Mouse (Mus musculus) erythroid progenitor cell, adult 5-6 weeks (primary cell): Measurements from ENCODE around the gene Mapk8ip2. TPM values are rescaled to one million over a fixed set of nuclear protein-coding genes. Genes with fewer than 3 reads are reported as not detected.

ENCODE experiments used
- ATAC-seq: replicated peaks from 2 replicates; pipeline ENCODE4 v1.8.0; 2016; ENCODE audit warnings: moderate number of reproducible peaks, mild to moderate bottlenecking, moderate TSS enrichment, inconsistent platforms; ENCODE audit not compliant: poor library complexity, low FRiP score, severe bottlenecking
- total RNA-seq, 2 experiments: library from RNA; stranded (forward) in 1 of 2; stranded (reverse) in 1 of 2; fragments of 150-400 nt in 1 of 2; fragments of 186-747, 209-891 nt in 1 of 2; gene quantifications; 2 replicates each; pipeline versions ENCODE4 v1.2.3 to v1.2.4; 2015 to 2017; ENCODE audit warnings: low replicate concordance in 2 of 2

Gene Mapk8ip2
- total RNA-seq, 2 experiments from 2014 or later: not detected

DNA sequence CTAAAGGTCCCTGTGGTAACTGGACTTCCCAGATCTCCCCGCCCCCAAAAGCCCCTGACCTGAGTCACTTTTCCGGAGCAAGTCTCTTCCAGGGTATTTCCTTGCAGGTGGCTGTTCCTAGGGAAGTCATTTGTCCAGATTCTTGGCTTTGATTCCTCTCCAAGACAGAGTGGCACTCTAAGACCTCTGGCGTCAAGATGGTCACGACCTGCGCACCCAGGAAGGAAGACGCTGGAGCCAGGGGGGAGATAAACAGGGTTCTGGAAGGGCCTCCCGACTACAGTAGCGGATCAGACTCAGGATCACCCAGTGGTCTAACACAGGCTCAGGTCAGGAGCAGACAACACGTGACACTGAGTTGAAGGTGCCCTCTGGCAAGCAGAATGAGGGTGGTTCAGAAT is 23.4 kb downstream of the Mapk8ip2 start, which contains the start of gene Arsa:
Arsa (minus strand) TSS at position 335 of the 401 bp plus-strand sequence.
- no peak for ATAC-seq

DNA sequence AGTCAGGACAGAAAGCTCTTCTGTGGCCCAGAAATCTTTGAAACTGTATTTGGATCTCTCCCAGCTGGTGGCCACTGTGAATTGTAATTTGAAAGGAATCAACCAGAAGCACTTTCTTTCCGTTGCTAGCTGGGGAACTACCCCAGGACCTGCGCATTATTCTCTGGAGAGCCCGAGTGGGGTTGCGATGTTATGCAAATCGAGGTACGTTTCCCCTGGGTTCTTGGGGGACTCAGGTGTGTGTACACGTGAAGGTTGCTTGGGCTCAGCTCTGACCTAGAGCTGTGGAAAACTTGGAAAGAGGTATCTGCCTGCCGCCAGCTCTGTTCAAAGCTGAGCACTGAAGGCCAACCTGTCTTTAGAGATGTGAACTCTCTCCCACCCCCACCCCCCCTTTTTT is 24.1 kb downstream of the Mapk8ip2 start:
- no peak for ATAC-seq

DNA sequence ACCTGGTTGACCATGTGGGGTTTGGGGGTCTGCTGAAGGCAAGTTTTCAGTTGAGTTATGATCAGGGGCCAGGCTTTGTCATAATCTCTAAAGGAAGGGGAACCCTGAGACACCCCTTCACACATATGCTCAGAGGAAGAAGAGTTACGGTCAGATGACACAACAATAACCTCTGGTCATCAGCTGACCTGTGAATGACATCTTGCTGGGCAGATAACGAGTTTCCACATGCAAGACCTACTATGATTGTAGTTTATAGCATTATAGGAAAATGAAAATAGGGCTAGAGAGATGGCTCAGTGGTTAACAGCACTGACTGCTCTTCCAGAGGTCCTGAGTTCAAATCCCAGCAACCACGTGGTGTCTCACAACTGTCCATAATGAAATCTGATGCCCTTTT is 24.9 kb downstream of the Mapk8ip2 start:
- ATAC-seq: no peak

DNA sequence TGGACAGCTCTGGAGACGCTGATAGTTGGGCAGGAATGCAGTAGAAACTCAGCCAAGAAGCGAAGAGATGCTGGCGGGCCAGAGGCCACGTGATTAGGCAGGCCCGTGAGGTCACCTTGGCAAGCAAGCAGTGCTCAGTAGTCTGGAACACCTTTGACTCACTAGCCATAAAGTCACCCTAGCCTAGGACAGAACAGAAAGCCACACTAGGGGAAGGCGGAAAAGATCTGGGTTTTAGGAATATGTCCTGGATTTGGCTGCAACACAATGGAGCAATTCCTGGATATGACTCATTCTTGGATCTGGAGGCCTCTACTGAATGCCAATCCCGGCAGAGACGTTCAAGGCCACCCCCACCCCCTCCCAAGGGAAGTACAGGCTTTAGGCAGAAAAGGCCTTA is 26.9 kb downstream of the Mapk8ip2 start:
- ATAC-seq: no peak

- no peak for ATAC-seq
Observed at GRCm38 (mm10) chr15:89488182-89488581, 34.5 kb downstream of the Mapk8ip2 start.

DNA sequence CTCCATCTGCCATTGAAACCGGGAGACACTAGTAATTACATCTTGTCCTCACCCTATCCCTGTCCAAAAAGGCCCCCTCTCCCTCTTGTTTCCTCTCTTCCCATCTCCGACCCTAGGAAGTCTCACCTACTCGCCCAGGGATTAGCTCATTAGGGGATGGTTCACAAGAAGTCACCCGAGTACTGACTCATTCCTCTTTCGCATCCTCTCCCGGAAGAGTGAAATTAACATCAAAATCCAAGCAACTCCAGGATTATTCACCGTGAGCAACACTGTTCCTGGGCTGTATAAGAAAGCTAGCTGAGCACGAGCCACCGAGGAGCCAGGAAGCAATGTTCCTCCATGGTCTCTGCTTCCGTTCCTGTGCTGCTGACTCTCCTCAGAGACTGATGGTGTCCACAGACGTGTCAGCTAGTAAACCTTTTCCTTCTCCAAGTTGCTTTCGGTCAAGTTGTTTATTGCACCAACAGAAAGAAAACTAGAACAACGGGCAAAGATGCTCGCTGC is 35.0 kb downstream of the Mapk8ip2 start:
- ATAC-seq: no peak

GRCm38 (mm10) chr15:89494970-89495369 is 41.3 kb downstream of the Mapk8ip2 start:
- 0 out of 2 replicates have a peak, but pooled peaks have one; percentile 44 for ATAC-seq

- no peak for ATAC-seq
Observed at GRCm38 (mm10) chr15:89496131-89496530, 42.4 kb downstream of the Mapk8ip2 start.

DNA sequence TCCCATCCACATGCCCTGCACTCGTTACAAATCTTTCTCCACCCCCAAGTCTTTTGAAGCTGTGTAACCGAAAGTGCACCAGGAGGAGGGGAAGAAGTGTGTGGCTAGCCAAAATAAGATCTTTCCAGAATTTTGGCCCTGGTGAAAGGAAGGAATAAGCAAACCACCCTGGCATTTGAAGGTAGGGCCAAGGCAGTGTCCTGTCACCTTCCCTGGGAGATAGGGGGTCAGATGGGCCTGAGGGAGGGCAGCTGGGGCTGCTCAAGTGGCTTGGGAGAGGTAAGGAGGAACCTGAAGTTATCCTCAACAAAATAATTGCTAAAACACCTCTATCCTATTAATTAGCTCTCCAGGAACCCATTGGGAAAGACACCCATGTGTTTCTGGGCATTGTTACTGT is 43.1 kb downstream of the Mapk8ip2 start:
- no peak for ATAC-seq

GRCm38 (mm10) chr15:89497391-89498048 is 43.8 kb downstream of the Mapk8ip2 start:
- no peak for ATAC-seq

- no peak for ATAC-seq
Observed at GRCm38 (mm10) chr15:89498049-89498960, 44.6 kb downstream of the Mapk8ip2 start.

DNA sequence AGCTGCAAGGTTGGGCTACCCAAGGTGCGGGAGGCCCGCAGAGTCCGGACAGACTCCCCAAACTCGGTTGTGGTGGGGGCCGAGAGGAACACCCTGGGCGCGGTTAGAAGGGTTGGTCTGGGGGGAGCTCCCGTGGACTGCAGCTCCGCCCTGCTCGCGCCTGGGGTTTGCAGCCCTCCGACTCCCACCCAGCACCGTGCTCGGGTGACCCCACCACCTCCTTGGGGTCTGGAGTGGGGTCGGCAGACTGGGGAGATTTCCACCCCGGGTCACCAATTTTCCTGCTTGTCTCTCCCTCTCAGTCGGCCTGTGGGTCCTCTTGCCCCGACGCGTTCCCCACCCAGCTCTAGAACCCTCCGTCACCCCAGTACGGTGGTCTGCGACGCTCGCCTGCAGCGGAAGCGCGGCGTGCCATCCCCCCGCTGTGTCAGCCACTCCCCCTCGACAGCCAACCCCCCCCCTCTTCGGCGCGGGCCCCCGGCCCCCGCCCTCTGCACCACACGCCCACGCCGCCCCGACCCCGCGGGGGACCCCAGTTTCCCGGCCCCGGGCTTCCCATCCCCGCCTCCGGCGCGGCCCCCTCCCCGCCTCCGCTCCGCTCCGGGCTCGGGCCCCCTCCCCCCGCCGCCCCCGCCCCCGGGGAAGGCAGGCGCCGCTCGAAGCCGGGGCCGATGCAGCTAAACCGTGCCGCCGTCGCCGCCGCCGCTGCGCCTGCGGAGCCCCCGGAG is 45.4 kb downstream of the Mapk8ip2 start, which contains the start of gene Shank3:
Shank3 (plus strand) TSS at position 663 of the 728 bp plus-strand sequence.
- no peak for ATAC-seq

DNA sequence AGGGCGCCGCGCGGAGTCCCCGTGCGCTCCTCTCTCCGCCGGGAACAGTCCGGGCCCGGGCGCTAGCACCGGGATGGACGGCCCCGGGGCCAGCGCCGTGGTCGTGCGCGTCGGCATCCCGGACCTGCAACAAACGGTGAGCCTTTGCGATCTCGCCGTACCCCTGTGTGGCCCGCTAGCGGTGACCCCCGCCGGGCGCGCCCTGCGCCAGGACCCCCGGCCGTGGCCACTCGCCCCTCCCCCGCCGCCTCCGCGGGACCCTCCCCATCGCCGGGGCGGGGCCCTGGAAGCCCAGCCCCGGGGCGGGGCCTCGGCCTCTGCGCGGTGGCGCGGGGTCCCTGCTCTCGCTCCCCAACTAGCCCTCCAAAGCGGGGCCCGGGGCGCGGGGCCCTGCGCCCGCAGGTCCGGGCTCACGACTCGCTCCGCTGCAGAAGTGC is 46.1 kb downstream of the Mapk8ip2 start:
- no peak for ATAC-seq

- ATAC-seq: peak; percentile 32; the same call in 1 of the 2 replicates
Observed at GRCm38 (mm10) chr15:89500221-89500791, 46.6 kb downstream of the Mapk8ip2 start.

DNA sequence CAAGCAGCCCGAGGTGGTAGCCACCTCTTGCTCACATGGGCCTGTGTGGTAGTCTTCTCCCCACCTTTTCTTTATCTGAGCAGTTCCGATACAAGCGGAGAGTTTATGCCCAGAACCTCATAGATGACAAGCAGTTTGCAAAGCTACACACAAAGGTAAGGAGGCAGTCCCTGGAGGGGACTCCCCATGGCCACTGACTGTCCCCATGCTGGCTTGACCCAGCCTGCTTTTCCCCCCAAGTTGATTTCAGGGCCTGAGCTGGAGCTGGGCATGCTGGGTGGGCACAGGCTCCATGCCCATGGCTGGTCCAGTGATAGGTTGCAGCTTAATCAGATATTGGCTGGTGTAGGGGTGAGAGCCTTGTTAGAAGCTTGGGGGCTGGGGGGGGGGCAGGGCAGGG is 47.6 kb downstream of the Mapk8ip2 start:
- ATAC-seq: no peak

- no peak for ATAC-seq
Observed at GRCm38 (mm10) chr15:89504838-89505237, 51.1 kb downstream of the Mapk8ip2 start.

DNA sequence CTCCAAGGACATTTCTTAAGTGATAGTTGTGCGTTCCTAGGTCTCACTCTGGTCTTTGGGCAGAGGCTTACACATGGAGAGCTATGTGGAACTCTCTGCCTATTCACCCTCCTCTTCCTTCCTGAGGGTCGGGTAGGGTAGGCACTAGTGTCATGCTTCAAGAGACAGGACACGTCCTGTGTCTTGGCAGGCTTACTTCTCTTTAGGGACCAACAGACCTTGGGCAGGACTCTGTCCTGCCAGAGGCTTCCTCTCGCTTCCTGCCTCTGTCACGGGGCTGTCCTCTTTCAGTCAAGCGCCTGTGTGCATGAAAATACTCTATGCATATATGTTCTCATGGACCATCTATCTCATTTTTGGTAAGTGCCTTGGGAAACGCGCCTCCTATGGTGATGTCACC is 54.0 kb downstream of the Mapk8ip2 start:
- ATAC-seq: no peak

- ATAC-seq: 0 out of 2 replicates have a peak, but pooled peaks have one; percentile 19
Observed at GRCm38 (mm10) chr15:89512679-89513078, 59.0 kb downstream of the Mapk8ip2 start.
